Mouse (Mus musculus): Measurements from ENCODE around the gene Kcnn3.

The Kcnn3 gene

DNA sequence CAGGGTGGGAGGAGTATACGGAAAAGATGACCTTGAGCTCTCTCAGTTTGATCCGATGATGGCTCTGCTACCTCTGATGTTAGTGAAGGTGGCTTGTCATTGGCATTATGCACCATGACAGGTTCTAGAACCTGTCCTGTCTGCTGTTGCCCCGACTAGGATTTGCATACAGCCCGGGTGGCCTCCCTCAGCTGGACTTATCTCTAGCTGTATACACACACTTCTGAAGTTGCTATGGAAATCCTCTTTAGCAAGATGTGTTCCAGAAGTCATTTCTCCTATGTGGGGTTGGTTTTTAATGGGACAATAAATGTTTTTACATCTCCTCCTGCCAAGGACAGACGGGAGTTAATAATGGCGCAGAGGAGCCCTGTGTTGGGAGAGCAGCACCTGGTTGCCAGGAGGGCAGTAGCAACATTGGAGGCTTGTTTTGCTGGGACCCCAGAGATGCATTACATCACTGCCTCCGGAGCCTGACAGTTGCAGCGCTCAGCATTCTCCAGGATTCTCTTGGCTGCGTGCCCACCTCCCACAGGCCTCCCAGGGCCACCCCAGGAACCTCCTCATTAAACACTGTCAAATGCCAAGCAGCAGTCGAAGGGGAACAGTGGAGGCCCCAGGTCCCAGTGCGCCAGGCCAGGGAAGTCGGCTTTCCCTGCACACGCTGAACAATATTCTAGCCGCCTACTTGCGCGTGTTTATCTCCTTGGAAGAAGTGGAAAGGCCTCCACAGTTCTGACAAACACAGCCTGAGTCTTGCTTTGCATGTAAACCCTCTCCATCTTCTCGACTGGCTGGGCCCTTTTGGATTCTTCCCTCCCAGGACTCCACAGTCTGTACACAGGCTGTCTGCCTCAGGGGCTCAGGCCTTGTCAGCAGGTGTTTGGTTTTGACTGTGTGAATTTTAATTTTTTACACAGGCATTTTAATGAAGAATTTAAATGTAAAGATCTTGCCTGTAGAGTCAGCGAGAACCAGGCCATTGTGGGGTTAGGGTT, 93.9 kb downstream of the Kcnn3 start:
- DNase-seq (ENCODE audit: extremely low spot score): no peak

DNA sequence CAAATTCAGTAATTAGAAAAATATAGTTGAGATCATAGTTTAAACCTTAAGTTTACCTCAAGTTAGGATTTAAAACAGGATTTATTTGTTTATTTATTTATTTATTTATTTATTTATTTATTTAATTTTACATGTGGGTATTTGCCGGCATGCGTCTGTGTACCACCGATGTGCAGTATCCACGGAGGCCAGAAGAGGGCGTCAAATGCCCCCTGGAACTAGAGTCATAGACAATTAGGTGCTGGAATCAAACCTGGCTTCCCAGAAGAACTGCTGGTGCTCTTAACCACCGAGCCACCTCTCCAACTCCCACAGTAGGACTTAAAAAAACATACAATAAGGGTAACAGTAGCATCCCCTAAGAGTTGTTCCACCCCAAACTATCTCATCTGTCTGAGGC, 96.9 kb downstream of the Kcnn3 start:
- DNase-seq (ENCODE audit: extremely low spot score): no peak

DNA sequence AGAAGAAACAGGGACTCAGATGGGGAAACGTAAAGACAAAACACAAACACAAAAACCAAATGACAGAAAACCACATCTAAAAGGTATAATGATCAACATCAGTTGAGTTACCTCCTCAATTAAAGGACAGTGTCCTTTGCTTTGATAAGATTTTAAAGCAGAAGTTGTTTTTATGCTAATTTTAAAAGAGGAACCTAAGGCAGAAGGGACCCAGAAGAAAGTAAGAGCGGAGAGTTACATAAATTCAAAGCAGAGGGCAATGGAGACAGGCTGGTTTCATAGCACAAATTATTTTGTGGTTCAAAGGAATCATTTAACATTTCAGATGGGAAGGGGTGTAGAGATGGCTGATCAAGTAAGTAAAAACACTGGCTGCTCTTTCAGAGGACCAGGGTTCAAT, 97.4 kb downstream of the Kcnn3 start:
- no peak for DNase-seq (ENCODE audit: extremely low spot score)

DNA sequence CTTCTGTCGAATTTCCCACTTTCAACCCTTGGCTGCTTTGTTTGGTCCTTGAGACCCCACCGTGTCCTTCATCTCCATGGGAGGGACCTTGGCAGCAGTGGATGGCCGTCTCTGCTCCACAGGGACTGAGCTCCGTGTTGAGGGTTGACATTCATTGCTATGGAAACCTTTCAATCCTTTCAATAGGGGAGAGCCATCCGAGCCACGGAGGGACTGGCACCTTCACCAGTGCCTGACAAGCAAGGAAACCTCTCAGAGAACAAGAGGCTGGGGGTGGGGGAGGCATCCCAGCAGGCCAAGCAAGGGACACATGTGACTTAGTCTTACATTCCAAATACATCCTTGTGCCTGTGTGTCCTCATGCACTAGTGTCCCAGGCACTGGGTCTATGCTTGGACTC, 102.9 kb downstream of the Kcnn3 start:
- no peak for DNase-seq (ENCODE audit: extremely low spot score)

DNA sequence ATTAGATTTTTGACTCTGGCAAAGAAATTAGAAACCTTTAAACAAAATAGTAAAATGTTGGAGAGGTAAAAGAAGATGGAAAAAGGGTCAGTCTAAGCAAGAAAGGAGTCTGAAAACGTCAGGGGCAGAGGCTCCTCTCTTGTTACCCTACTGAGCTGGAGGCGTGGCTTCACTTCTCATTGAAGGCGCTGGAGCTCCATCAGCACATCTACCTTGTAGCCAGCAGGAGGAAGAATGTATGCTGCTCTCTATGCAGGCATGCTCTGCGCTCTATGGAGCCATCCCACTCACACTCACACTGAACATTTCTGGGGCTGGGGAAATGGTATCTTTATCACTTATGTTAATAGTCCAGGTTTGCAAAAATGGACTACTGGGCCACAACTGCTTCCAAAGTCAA, 103.6 kb downstream of the Kcnn3 start:
- DNase-seq (ENCODE audit: extremely low spot score): no peak

DNA sequence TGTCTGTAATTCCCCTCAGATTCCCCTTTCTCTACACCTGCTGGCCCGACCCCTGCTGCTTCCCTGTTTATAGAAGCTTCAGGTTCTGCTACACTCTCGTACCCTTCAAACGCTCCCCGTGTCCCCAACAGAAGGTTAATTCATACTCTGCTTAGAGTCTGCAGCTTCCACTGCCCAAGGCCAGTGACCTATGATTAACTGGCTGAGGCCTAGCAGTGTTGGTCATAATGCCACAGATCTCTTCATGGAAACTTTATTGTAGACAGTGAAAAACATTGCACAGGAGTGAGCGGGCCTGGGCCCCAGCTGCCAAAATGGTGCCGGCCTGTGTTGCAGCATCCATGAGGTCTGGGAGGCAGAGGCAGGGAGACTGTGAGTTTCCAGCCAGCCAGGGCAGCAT, 104.0 kb downstream of the Kcnn3 start:
- no peak for DNase-seq (ENCODE audit: extremely low spot score)

DNA sequence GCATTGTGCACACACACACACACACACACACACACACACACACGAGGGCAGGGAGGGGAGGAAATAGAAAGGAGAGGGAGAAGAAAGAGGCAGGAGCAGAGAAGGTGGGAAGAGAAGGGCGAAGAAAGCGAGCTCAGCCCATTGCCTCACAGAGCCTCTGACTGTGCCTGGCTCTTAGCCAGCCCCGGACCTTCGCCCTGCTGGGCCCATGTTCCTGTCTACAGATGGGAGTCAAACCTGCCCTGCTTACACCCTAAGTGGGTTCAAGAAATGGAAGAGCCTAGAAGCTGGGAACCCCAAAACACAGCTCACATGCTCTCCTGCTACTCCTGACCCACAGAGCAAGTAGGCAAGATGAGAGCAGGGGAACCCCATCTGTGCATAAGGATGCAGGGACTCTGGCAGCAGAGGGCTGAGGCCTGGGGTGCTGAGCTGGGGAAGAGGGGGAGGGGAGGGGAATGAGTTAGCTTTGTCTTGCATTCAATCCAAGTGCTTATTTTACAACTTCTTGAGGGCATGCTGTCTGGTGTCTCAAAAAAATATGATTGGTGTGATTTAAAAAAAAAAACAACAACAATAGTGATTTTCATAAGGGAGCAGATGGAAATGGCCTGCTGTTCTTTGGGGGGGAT, 105.0 kb downstream of the Kcnn3 start:
- no peak for DNase-seq (ENCODE audit: extremely low spot score)

DNA sequence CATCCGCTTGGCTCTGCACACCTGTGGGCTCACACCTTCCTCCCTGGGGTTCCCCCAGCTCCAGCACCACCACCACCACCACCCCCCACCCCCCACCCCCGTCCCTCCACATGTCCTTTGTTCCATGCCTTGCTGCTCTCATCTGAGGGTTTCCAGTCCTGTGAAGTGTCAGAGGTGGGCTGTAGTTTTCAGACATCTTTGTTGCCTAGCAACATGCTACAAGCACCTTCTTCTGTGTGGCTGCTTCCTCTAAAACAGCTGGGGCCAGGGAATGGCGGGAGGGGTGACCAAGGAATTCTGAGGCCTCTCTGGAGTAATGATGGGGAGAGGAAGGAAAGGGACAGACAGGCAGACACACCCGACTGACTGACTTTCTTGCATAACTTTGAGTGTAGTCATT, 106.6 kb downstream of the Kcnn3 start:
- DNase-seq (ENCODE audit: extremely low spot score): no peak

- DNase-seq (ENCODE audit: extremely low spot score): no peak
Observed at GRCm38 (mm10) chr3:89629811-89630210, 109.8 kb downstream of the Kcnn3 start.

DNA sequence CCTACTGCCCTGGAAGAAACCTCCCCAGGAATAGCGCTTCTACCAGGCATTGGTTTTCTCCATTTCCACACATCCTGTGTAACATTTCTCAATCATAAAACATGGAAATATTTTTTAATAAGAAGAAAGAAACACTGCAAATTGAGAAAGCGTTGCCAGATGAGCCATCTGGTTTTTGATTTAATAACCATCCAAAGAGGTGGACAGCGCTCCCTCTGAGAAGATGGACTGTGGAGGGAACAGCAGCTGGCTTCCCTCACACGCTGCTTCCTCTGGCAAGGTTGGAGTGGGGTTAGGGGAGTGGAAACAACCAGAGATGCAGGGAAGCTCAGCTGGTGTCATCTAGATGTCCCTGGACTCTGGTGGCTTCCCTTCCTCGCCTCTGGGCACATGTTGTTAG, 111.8 kb downstream of the Kcnn3 start:
- no peak for DNase-seq (ENCODE audit: extremely low spot score)

GRCm38 (mm10) chr3:89633531-89633930, 113.6 kb downstream of the Kcnn3 start:
- DNase-seq (ENCODE audit: extremely low spot score): no peak

GRCm38 (mm10) chr3:89633941-89634340, 114.0 kb downstream of the Kcnn3 start:
- DNase-seq (ENCODE audit: extremely low spot score): no peak

DNA sequence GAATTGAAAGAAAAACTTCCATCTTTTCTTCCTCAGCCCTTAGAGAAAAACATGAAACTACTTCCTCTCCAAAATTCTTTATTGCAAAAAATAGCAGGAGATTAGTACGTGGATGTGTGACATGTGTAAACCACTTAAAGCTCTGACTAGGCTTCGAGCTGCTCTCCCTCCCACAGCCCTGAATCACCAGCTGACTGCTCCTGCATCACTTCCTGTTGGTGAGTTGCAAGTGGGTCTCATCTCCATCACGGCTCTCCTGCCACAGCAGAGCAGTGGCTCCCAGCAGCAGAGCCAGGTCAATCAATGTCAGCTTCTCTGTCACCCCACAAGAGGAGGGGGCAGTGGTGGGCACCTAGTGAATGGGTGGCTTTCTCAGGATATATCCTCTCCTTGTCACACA, 120.8 kb downstream of the Kcnn3 start:
- DNase-seq (ENCODE audit: extremely low spot score): no peak

- no peak for DNase-seq (ENCODE audit: extremely low spot score)
Observed at GRCm38 (mm10) chr3:89643391-89643790, 123.4 kb downstream of the Kcnn3 start.

DNA sequence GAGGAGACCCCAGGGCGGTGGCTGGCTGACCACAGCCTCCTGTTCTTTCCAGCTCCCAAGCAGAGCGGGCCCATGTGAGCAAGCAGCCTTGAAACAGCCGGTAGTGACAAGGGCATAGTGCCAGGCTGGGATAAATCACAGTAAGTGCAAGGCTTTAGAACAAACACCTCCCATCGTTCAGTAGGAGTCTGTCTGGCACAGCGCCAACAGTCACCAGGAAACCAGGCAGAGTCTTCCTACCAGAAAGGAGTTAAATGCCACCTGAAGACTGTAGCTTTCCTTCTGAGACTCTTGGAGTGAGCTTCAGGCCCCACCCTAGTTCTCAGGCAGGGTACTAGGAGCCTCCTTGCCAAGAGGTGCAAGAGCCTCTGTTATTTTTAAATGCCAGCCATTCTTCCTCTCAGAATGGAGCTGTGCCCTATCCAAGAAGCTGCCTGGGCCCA, 126.9 kb downstream of the Kcnn3 start:
- no peak for DNase-seq (ENCODE audit: extremely low spot score)

DNA sequence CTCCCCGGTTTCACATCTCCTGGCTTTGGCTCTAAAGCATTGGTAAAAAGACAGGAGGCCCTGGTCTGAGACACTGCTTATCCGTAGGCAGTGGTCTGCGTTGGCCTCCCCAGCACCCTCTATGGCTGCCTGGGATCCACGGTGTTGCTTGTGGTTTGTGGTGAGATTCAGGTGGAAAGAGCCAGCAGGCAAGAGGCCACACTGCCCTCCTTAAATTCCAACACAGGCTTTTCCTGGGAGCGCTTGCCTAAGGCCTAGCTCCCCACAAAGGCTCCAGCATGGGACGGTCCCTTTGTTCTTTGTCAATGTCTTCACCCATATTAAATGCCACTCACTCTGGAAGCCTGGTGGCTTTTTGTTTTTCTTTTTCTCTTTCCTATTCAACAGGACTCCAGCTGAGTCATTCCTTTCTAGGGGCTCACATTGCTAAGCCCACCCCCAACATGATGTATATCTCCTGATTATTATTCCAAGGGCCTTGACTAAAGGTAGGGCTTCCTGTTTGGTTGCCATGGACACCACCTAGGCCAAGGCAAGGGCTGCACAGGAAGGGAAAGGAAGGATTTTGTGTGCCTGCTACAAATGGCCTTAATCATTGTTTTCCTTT, 127.4 kb downstream of the Kcnn3 start:
- DNase-seq (ENCODE audit: extremely low spot score): peak; percentile 57

DNA sequence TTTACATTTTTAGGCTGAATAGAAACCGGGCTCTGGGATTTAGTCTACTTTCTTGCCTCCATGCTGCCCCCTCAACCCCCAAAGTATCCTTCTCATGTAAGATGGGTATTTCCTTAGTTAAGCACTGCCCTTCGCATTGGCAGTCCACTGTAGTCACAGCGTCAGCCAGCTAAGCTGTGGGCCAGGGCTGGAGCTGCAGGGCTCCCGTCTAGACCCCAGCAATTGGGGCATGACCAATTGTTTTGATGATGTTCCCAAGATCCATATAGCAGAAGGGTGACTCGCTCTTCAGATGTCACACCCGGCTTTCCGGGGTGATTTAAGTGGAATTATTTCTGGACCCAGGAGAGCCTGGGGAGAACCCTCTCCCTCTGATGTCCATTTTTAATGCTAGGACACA, 129.9 kb downstream of the Kcnn3 start:
- no peak for DNase-seq (ENCODE audit: extremely low spot score)

- DNase-seq (ENCODE audit: extremely low spot score): no peak
Observed at GRCm38 (mm10) chr3:89653231-89653954, 133.4 kb downstream of the Kcnn3 start.

- no peak for DNase-seq (ENCODE audit: extremely low spot score)
Observed at GRCm38 (mm10) chr3:89657092-89657491, 137.1 kb downstream of the Kcnn3 start.

DNA sequence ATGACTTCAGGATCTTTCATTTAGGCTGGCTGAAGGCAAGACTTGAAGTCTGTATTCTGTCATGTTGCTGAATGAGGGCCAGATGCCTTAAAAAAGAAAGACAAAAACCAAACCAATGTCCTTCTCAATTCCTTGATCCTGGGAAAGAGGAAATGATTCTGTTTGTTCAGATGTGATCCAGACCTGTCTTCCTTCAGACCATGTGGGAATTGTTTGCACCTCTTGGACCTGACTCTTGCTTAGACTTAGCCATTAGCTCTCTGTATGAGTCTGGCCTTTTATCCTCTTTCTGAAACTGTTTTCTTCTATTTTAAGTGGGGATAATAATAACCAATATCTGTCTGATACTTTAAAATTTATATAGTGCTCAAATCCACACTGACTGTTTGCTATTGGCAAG, 138.5 kb downstream of the Kcnn3 start:
- no peak for DNase-seq (ENCODE audit: extremely low spot score)

- no peak for DNase-seq (ENCODE audit: extremely low spot score)
Observed at GRCm38 (mm10) chr3:89659938-89660620, 140.1 kb downstream of the Kcnn3 start.
